Mouse (Mus musculus): ENCODE measurements around the gene Sema4b.

Sema4b gene

GRCm38 (mm10) chr7:80197371-80197770 lies 10.7 kb downstream of the Sema4b start:
- DNase-seq (ENCODE audit: extremely low read depth, low read depth) = no peak

- peak; percentile 69 for DNase-seq (ENCODE audit: extremely low read depth, low read depth)
Observed at GRCm38 (mm10) chr7:80197941-80198778, 11.5 kb downstream of the Sema4b start.

- no peak for DNase-seq (ENCODE audit: extremely low read depth, low read depth)
Observed at GRCm38 (mm10) chr7:80198863-80199262, 12.2 kb downstream of the Sema4b start.

- DNase-seq (ENCODE audit: extremely low read depth, low read depth) = no peak
Observed at GRCm38 (mm10) chr7:80199286-80199685, 12.6 kb downstream of the Sema4b start.

- no peak for DNase-seq (ENCODE audit: extremely low read depth, low read depth)
Observed at GRCm38 (mm10) chr7:80199851-80200587, 13.4 kb downstream of the Sema4b start.

GRCm38 (mm10) chr7:80200588-80200945 lies 13.9 kb downstream of the Sema4b start:
- no peak for DNase-seq (ENCODE audit: extremely low read depth, low read depth)

- no peak for DNase-seq (ENCODE audit: extremely low read depth, low read depth)
Observed at GRCm38 (mm10) chr7:80200963-80201539, 14.4 kb downstream of the Sema4b start.

GRCm38 (mm10) chr7:80201888-80202540 lies 15.4 kb downstream of the Sema4b start:
- no peak for DNase-seq (ENCODE audit: extremely low read depth, low read depth)

- no peak for DNase-seq (ENCODE audit: extremely low read depth, low read depth)
Observed at GRCm38 (mm10) chr7:80202961-80203360, 16.3 kb downstream of the Sema4b start.

GRCm38 (mm10) chr7:80203638-80204096 lies 17.0 kb downstream of the Sema4b start:
- DNase-seq (ENCODE audit: extremely low read depth, low read depth) = no peak

GRCm38 (mm10) chr7:80204362-80204761 lies 17.7 kb downstream of the Sema4b start:
- no peak for DNase-seq (ENCODE audit: extremely low read depth, low read depth)

GRCm38 (mm10) chr7:80204961-80205360 lies 18.3 kb downstream of the Sema4b start:
- DNase-seq (ENCODE audit: extremely low read depth, low read depth) = no peak

- DNase-seq (ENCODE audit: extremely low read depth, low read depth) = no peak
Observed at GRCm38 (mm10) chr7:80205705-80206589, 19.3 kb downstream of the Sema4b start.

- DNase-seq (ENCODE audit: extremely low read depth, low read depth) = no peak
Observed at GRCm38 (mm10) chr7:80207314-80207731, 20.7 kb downstream of the Sema4b start.

GRCm38 (mm10) chr7:80208026-80208642 lies 21.5 kb downstream of the Sema4b start:
- no peak for DNase-seq (ENCODE audit: extremely low read depth, low read depth)

- peak; percentile 100 for DNase-seq (ENCODE audit: extremely low read depth, low read depth)
Observed at GRCm38 (mm10) chr7:80208738-80209430, 22.2 kb downstream of the Sema4b start.

- peak; percentile 89 for DNase-seq (ENCODE audit: extremely low read depth, low read depth)
Observed at GRCm38 (mm10) chr7:80209669-80210068, 23.0 kb downstream of the Sema4b start.

GRCm38 (mm10) chr7:80210982-80211381 lies 24.3 kb downstream of the Sema4b start:
- no peak for DNase-seq (ENCODE audit: extremely low read depth, low read depth)

GRCm38 (mm10) chr7:80213604-80214003 lies 27.0 kb downstream of the Sema4b start:
- no peak for DNase-seq (ENCODE audit: extremely low read depth, low read depth)

GRCm38 (mm10) chr7:80214459-80214858 lies 27.8 kb downstream of the Sema4b start:
- DNase-seq (ENCODE audit: extremely low read depth, low read depth) = no peak
